Mouse (Mus musculus) myocyte (in vitro differentiated cells): ENCODE measurements around the gene Hspg2.

Experiments
- CEBPB ChIP-seq: IDR thresholded peaks from 2 replicates; pipeline ENCODE4 v1.6.1; 2011; ENCODE audit warnings: mild to moderate bottlenecking, moderate library complexity; ENCODE audit not compliant: poor library complexity, insufficient read depth, severe bottlenecking
- E2F4 ChIP-seq: IDR thresholded peaks from one replicate; pipeline ENCODE4 v1.6.1; 2011; ENCODE audit warnings: mild to moderate bottlenecking, control low read depth, moderate library complexity; ENCODE audit not compliant: insufficient read depth
- MAX ChIP-seq: IDR thresholded peaks from one replicate; pipeline ENCODE4 v1.6.1; 2011; ENCODE audit warnings: low read depth, mild to moderate bottlenecking, control low read depth
- MYOD1 ChIP-seq, 3 experiments: IDR thresholded peaks; one replicate each; pipeline ENCODE4 v1.6.1; 2011; ENCODE audit warnings: control low read depth in 2 of 3, low read depth in 2 of 3, mild to moderate bottlenecking in 2 of 3, moderate library complexity in 1 of 3; ENCODE audit not compliant: insufficient read length in 2 of 3, control insufficient read depth in 1 of 3
- POLR2A ChIP-seq: IDR thresholded peaks from one replicate; pipeline ENCODE4 v1.6.1; 2011; ENCODE audit warnings: low read depth, mild to moderate bottlenecking, control low read depth, moderate library complexity; ENCODE audit not compliant: insufficient read length
- POLR2AphosphoS2 ChIP-seq: IDR thresholded peaks from one replicate; pipeline ENCODE4 v1.6.1; 2011; ENCODE audit warnings: low read depth, control low read depth; ENCODE audit not compliant: insufficient read length
- REST ChIP-seq: IDR thresholded peaks from one replicate; pipeline ENCODE4 v1.6.1; 2011; ENCODE audit warnings: mild to moderate bottlenecking, control low read depth, moderate library complexity; ENCODE audit not compliant: insufficient read depth, insufficient read length
- SRF ChIP-seq: IDR thresholded peaks from one replicate; pipeline ENCODE4 v1.6.1; 2011; ENCODE audit warnings: low read depth; ENCODE audit not compliant: control insufficient read depth, insufficient read length
- TCF12 ChIP-seq: IDR thresholded peaks from one replicate; pipeline ENCODE4 v1.6.1; 2011; ENCODE audit warnings: mild to moderate bottlenecking, control low read depth; ENCODE audit not compliant: poor library complexity, insufficient read depth, severe bottlenecking
- USF1 ChIP-seq: IDR thresholded peaks from one replicate; pipeline ENCODE4 v1.6.1; 2011; ENCODE audit warnings: low read depth, mild to moderate bottlenecking, control low read depth, moderate library complexity

DNA sequence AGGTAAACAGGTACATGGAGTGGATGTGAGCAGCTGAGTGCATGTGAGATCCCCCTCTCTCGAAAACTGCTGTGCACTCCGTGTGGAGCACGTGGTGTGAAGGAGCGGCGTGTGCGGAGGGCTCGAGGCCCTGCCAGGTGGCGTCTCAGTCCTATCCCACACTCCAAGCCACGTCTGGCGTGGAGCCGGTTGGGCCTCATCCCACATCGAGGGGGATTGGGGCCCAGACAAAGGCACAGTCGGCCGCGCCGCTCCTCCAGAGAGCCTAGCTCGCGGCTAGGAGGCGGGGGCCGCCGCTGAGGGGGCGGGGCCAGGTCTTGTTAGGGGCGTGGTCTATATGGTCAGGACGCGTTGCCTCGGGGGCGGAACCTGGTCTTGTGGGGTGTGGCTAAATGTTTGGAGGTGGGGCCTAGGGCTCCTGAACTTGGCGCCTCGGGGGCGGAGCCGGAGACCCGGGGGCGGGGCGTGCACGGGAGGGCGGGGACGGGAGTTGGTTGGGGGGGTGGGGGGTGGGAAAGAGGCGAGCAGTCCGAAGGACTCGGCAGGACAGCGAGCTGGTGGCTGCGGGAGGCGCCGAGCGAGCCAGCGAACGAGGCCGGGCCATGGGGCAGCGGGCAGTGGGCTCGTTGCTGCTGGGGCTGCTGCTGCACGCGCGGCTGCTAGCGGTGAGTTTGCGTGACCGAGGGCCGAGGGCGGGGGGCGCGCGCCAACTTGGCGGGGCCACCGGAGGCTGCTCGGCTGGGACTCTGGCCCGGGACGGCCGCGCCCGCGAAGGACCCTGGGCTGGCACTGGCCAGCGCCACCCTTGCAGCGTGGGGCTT is at the start of gene Hspg2:
- TF ChIP-seq SRF (no peak), POLR2A (peak; percentile 91), TCF12 (no peak), E2F4 (no peak), CEBPB (no peak), MAX (no peak), POLR2AphosphoS2 (peak; percentile 92), USF1 (no peak), MYOD1 (IDR thresholded peaks at IDR 0.05; ENCODE audit: control insufficient read depth in 1 of 3, insufficient read length in 2 of 3, low read depth in 2 of 3) (peak in 2 of 3 experiments; percentile 36 to 75), REST (no peak)
